In the genomic region with DNA sequence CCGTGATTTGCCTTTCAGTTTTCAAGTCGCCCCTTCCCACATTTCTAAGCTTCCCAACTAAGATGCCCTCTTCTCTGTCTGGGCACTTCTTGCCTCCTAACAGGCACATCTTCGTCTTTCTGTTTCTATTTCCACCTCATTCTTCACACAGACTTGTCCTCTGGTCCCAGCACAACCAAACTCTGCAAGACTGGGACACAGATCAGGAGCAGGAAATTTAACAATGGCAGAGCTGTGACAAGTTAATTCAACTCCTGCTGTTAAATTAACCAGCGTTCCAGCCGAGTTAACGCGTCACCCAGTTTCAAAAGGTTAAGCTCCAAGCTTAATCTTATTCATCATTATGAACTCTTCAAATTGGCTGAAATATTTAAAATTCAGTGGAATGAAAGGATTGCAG, we compare ENCODE assay signal across 21 mouse cellular contexts.
DNase-seq lines count a peak whose midpoint lies in the region; ATAC-seq and TF ChIP-seq lines count a peak whose summit lies in the region.
"Had no signal": no experiment of that assay in that cellular context is flagged by ENCODE, and none has a peak within 500 bp of the region (broad histone marks: within the 10 kb centered on the region; RNA-seq: fewer than 3 reads in every experiment).

No protein-coding gene starts in this region.

- H3K4me1 ChIP-seq in midbrain, embryonic 10.5 days, result peaks cover 17% of the 10 kb centered on the region
- no peaks in the 10 kb centered on the region for H3K4me1 ChIP-seq in midbrain, postnatal 0 days (ENCODE audit: insufficient read depth, low read length)
- peaks cover 13% of the 10 kb centered on the region; the same call in 1 of the 2 replicates for H3K4me1 ChIP-seq in midbrain, embryonic 13.5 days (replicated peaks)
- no peaks in the 10 kb centered on the region for H3K4me1 ChIP-seq in heart, embryonic 10.5 days
- H3K4me1 ChIP-seq: heart, embryonic 12.5 days; hindbrain, embryonic 15.5 days had no signal

- no peak overlapping the region for H3K4me2 ChIP-seq in midbrain, postnatal 0 days (ENCODE audit: low read depth, low read length, poor library complexity, severe bottlenecking)
- peak overlapping the region; percentile 13; the same call in 1 of the 2 replicates for H3K4me2 ChIP-seq in midbrain, embryonic 13.5 days (replicated peaks)
- H3K4me2 ChIP-seq: forebrain, embryonic 13.5 days; heart, embryonic 12.5 days; hindbrain, embryonic 15.5 days had no signal

- H3K27ac ChIP-seq in midbrain, embryonic 10.5 days (replicated peaks), result no peak overlapping the region
- no peak overlapping the region for H3K27ac ChIP-seq in midbrain, postnatal 0 days (ENCODE audit: low read depth, low read length)
- H3K27ac ChIP-seq in midbrain, embryonic 13.5 days, result no peak overlapping the region
- H3K27ac ChIP-seq in heart, embryonic 10.5 days, result no peak overlapping the region
- H3K27ac ChIP-seq: embryonic facial prominence, embryonic 10.5 days; forebrain, embryonic 13.5 days; heart, adult 2 months; hindbrain, embryonic 10.5 days; hindbrain, embryonic 15.5 days had no signal

- H3K9me3 ChIP-seq in midbrain, embryonic 10.5 days (replicated peaks), result no peaks in the 10 kb centered on the region
- no peaks in the 10 kb centered on the region for H3K9me3 ChIP-seq in midbrain, postnatal 0 days (ENCODE audit: low read length)
- no peaks in the 10 kb centered on the region for H3K9me3 ChIP-seq in midbrain, embryonic 13.5 days
- no peaks in the 10 kb centered on the region for H3K9me3 ChIP-seq in heart, embryonic 10.5 days
- H3K9me3 ChIP-seq: embryonic facial prominence, embryonic 10.5 days; forebrain, embryonic 13.5 days; heart, embryonic 12.5 days; hindbrain, embryonic 10.5 days; hindbrain, embryonic 15.5 days had no signal

- H3K36me3 ChIP-seq in midbrain, embryonic 10.5 days, result no peaks in the 10 kb centered on the region
- H3K36me3 ChIP-seq in midbrain, postnatal 0 days (ENCODE audit: insufficient read depth, low read length), result no peaks in the 10 kb centered on the region
- H3K36me3 ChIP-seq in midbrain, embryonic 13.5 days, result no peaks in the 10 kb centered on the region
- H3K36me3 ChIP-seq in heart, embryonic 10.5 days, result no peaks in the 10 kb centered on the region
- H3K36me3 ChIP-seq: embryonic facial prominence, embryonic 10.5 days; G1E; heart, embryonic 12.5 days; hindbrain, embryonic 10.5 days; hindbrain, embryonic 15.5 days had no signal

- H3K9ac ChIP-seq in midbrain, postnatal 0 days (replicated peaks; ENCODE audit: low read length, poor library complexity, severe bottlenecking), result no peak overlapping the region
- H3K9ac ChIP-seq in midbrain, embryonic 13.5 days (replicated peaks), result no peak overlapping the region
- H3K9ac ChIP-seq: forebrain, embryonic 13.5 days; forebrain, postnatal 0 days; heart, embryonic 12.5 days; hindbrain, embryonic 15.5 days had no signal

- no peak overlapping the region for H3K4me3 ChIP-seq in midbrain, embryonic 10.5 days
- H3K4me3 ChIP-seq in midbrain, postnatal 0 days (ENCODE audit: low read depth, low read length), result no peak overlapping the region
- H3K4me3 ChIP-seq in midbrain, embryonic 13.5 days (replicated peaks), result no peak overlapping the region
- H3K4me3 ChIP-seq in heart, embryonic 10.5 days, result no peak overlapping the region
- H3K4me3 ChIP-seq: embryonic facial prominence, embryonic 10.5 days; forebrain, embryonic 13.5 days; heart, adult 2 months; heart, embryonic 12.5 days; hindbrain, embryonic 10.5 days; hindbrain, embryonic 15.5 days had no signal

- 22% methylated on average over 7 of the region's 7 CpGs for WGBS in midbrain, embryonic 10.5 days
- WGBS in midbrain, postnatal 0 days, result 17% methylated on average over 7 of the region's 7 CpGs
- 9% methylated on average over 7 of the region's 7 CpGs for WGBS in midbrain, embryonic 13.5 days
- WGBS in heart, embryonic 10.5 days, result 65% methylated on average over 7 of the region's 7 CpGs

- peak; percentile 4 for DNase-seq in embryo, embryonic 9.5 days (ENCODE audit: extremely low spot score)
- no peak for DNase-seq in embryo, embryonic 11 days
- DNase-seq in midbrain, embryonic 10.5 days (ENCODE audit: low spot score), result peak; percentile 12
- no peak for DNase-seq in midbrain, postnatal 0 days (ENCODE audit: low spot score)
- DNase-seq in thymus, postnatal 4 days, result no peak
- no peak for DNase-seq in heart, embryonic 10.5 days (ENCODE audit: low spot score)
- DNase-seq: adrenal gland, postnatal 10 days; B cell, adult 2 months; cerebellum, adult 11-12 months; cerebellum, adult 9-10 months; forebrain, postnatal 0 days; gastrocnemius, postnatal 14 days; heart, adult 2 months had no signal

- no peak for ATAC-seq in midbrain, postnatal 0 days (ENCODE audit: low FRiP score)
- ATAC-seq in midbrain, embryonic 13.5 days, result no peak
- ATAC-seq: CD4-positive, CD25-positive, alpha-beta regulatory T cell, adult 4 months; forebrain, embryonic 13.5 days; forebrain, postnatal 0 days had no signal

- no peak for TF ChIP-seq CTCF in midbrain, postnatal 0 days (IDR thresholded peaks at IDR 0.05)

- peaks cover 33% of the 10 kb centered on the region; the same call in 1 of the 2 replicates for H3K27me3 ChIP-seq in midbrain, embryonic 10.5 days (ENCODE audit: low read depth, poor library complexity, severe bottlenecking)
- H3K27me3 ChIP-seq in midbrain, postnatal 0 days (ENCODE audit: insufficient read depth, low read length), result no peaks in the 10 kb centered on the region
- peaks cover 2% of the 10 kb centered on the region; the same call in 1 of the 2 replicates for H3K27me3 ChIP-seq in midbrain, embryonic 13.5 days
- no peaks in the 10 kb centered on the region for H3K27me3 ChIP-seq in heart, embryonic 10.5 days (ENCODE audit: insufficient read depth, poor library complexity, severe bottlenecking)
- H3K27me3 ChIP-seq: forebrain, embryonic 13.5 days; heart, embryonic 12.5 days; hindbrain, embryonic 15.5 days had no signal

Comparison
In these comparisons a context has a peak if more than half of its experiments do, and no peak if none do; other contexts are left out.
1. DNase-seq: peak in embryo, embryonic 9.5 days (single experiment) and midbrain, embryonic 10.5 days (single experiment); none in embryo, embryonic 11 days (single experiment), midbrain, postnatal 0 days (single experiment), thymus, postnatal 4 days (single experiment) and heart, embryonic 10.5 days (single experiment).